Mouse (Mus musculus): Measurements from ENCODE around the gene Clca4b. TPM values are rescaled to one million over a fixed set of nuclear protein-coding genes. Genes with fewer than 3 reads are reported as not detected.
"Not testable (repeated sequence)": the region's sequence is repeated elsewhere in the genome, so short reads cannot be mapped to it uniquely, and the experiment has no call there.

Clca4b gene
- polyA plus RNA-seq, 1 experiment: not detected

DNA sequence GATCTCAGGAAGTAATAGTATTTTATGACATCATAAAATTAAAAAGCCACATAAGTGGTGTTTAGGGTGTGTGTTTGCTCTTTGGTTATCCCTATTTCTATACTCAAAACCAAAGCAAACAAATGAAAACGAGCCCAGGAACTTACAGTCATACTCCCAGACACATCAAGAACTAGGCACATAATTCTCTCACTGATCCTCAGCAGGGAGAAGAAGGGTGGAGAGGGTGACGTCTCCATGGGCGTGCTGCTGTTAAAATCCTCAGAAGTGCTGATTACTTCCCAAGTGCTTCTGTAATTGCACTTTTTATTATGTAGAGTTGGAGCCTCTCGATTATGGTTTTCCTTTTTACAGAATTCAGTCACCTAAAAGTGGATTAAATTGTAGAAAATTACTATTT lies 33.7 kb upstream of the Clca4b start:
- Histone ChIP-seq H3K4me1 (ENCODE audit: control insufficient read depth, insufficient read depth, insufficient read length) (no peaks in the 10 kb centered on the region), H3K4me3 (ENCODE audit: extremely low read depth, insufficient read depth, insufficient read length) (no peak overlapping the region), H3K27ac (ENCODE audit: insufficient read depth, low read length) (no peak overlapping the region), H3K27me3 (ENCODE audit: control insufficient read depth, insufficient read depth, low read length) (no peaks in the 10 kb centered on the region), H3K36me3 (ENCODE audit: control insufficient read depth, insufficient read depth, low read length) (no peaks in the 10 kb centered on the region)
- TF ChIP-seq CTCF (IDR thresholded peaks at IDR 0.05; ENCODE audit: extremely low read depth, insufficient read depth, insufficient read length, insufficient replicate concordance) (no peak), POLR2A (IDR thresholded peaks at IDR 0.05; ENCODE audit: low read depth, low read length) (no peak)
- 67% methylated on average over 4 of the region's 4 CpGs for WGBS
- no peak for DNase-seq (ENCODE audit: low read depth in 1 of 2, low spot score in 2 of 2)

- no peaks in the 10 kb centered on the region for H3K36me3 ChIP-seq (ENCODE audit: control insufficient read depth, insufficient read depth, low read length)
- TF ChIP-seq POLR2A (IDR thresholded peaks at IDR 0.05; ENCODE audit: low read depth, low read length) (no peak), CTCF (IDR thresholded peaks at IDR 0.05; ENCODE audit: extremely low read depth, insufficient read depth, insufficient read length, insufficient replicate concordance) (no peak)
- H3K4me1 ChIP-seq (ENCODE audit: control insufficient read depth, insufficient read depth, insufficient read length): no peaks in the 10 kb centered on the region
- 59% methylated on average over 4 of the region's 4 CpGs for WGBS
- H3K4me3 ChIP-seq (ENCODE audit: extremely low read depth, insufficient read depth, insufficient read length): no peak overlapping the region
- no peak for DNase-seq (ENCODE audit: low read depth in 1 of 2, low spot score in 2 of 2)
- H3K27me3 ChIP-seq (ENCODE audit: control insufficient read depth, insufficient read depth, low read length): no peaks in the 10 kb centered on the region
- no peak overlapping the region for H3K27ac ChIP-seq (ENCODE audit: insufficient read depth, low read length)
Observed at GRCm38 (mm10) chr3:144950829-144951228, 18.5 kb upstream of the Clca4b start.

GRCm38 (mm10) chr3:144947376-144947775 lies 15.0 kb upstream of the Clca4b start:
- not testable (repeated sequence) for DNase-seq (ENCODE audit: low read depth in 1 of 2, low spot score in 2 of 2); H3K4me3 ChIP-seq (ENCODE audit: extremely low read depth, insufficient read depth, insufficient read length); H3K36me3 ChIP-seq (ENCODE audit: control insufficient read depth, insufficient read depth, low read length); H3K27ac ChIP-seq (ENCODE audit: insufficient read depth, low read length); H3K27me3 ChIP-seq (ENCODE audit: control insufficient read depth, insufficient read depth, low read length); H3K4me1 ChIP-seq (ENCODE audit: control insufficient read depth, insufficient read depth, insufficient read length)
- WGBS: 77% methylated on average over 5 of the region's 5 CpGs

GRCm38 (mm10) chr3:144933625-144934024 lies 1.3 kb upstream of the Clca4b start:
- not testable (repeated sequence) for H3K4me1 ChIP-seq (ENCODE audit: control insufficient read depth, insufficient read depth, insufficient read length); DNase-seq (ENCODE audit: low read depth in 1 of 2, low spot score in 2 of 2); H3K36me3 ChIP-seq (ENCODE audit: control insufficient read depth, insufficient read depth, low read length); H3K27me3 ChIP-seq (ENCODE audit: control insufficient read depth, insufficient read depth, low read length); H3K27ac ChIP-seq (ENCODE audit: insufficient read depth, low read length); H3K4me3 ChIP-seq (ENCODE audit: extremely low read depth, insufficient read depth, insufficient read length)

GRCm38 (mm10) chr3:144933011-144933491 lies 722 bp upstream of the Clca4b start:
- WGBS: 88% methylated on average over 1 of the region's 1 CpGs
- no peak for DNase-seq (ENCODE audit: low read depth in 1 of 2, low spot score in 2 of 2)
- H3K27ac ChIP-seq (ENCODE audit: insufficient read depth, low read length): no peak overlapping the region
- H3K4me3 ChIP-seq (ENCODE audit: extremely low read depth, insufficient read depth, insufficient read length): no peak overlapping the region
- H3K27me3 ChIP-seq (ENCODE audit: control insufficient read depth, insufficient read depth, low read length): no peaks in the 10 kb centered on the region
- H3K36me3 ChIP-seq (ENCODE audit: control insufficient read depth, insufficient read depth, low read length): no peaks in the 10 kb centered on the region
- H3K4me1 ChIP-seq (ENCODE audit: control insufficient read depth, insufficient read depth, insufficient read length): no peaks in the 10 kb centered on the region
- TF ChIP-seq CTCF (IDR thresholded peaks at IDR 0.05; ENCODE audit: extremely low read depth, insufficient read depth, insufficient read length, insufficient replicate concordance) (no peak), POLR2A (IDR thresholded peaks at IDR 0.05; ENCODE audit: low read depth, low read length) (no peak)

DNA sequence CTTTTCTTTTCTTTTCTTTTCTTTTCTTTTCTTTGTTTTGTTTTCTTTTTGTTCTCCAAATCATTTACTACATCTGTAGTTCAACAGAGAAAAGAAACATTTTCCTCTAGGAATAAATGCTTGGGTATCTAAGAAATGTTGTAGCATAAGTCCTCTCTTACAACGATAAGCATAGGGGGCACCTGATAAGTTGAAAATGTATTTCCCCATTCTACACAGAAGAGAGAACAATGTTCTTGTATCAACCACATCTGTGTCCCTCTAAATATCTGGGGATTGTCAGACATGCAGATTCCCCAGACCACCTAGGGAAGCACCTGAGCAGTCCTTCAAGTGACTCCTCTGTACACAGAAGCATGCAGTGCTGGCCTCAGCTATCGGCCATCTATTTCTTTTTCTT lies 18.3 kb downstream of the Clca4b start:
- Histone ChIP-seq H3K27me3 (ENCODE audit: control insufficient read depth, insufficient read depth, low read length) (no peaks in the 10 kb centered on the region), H3K36me3 (ENCODE audit: control insufficient read depth, insufficient read depth, low read length) (no peaks in the 10 kb centered on the region), H3K27ac (ENCODE audit: insufficient read depth, low read length) (no peak overlapping the region), H3K4me3 (ENCODE audit: extremely low read depth, insufficient read depth, insufficient read length) (no peak overlapping the region), H3K4me1 (ENCODE audit: control insufficient read depth, insufficient read depth, insufficient read length) (no peaks in the 10 kb centered on the region)
- TF ChIP-seq POLR2A (IDR thresholded peaks at IDR 0.05; ENCODE audit: low read depth, low read length): no peak
- TF ChIP-seq CTCF (IDR thresholded peaks at IDR 0.05; ENCODE audit: extremely low read depth, insufficient read depth, insufficient read length, insufficient replicate concordance): no peak
- 91% methylated on average over 2 of the region's 2 CpGs for WGBS
- no peak for DNase-seq (ENCODE audit: low read depth in 1 of 2, low spot score in 2 of 2)

DNA sequence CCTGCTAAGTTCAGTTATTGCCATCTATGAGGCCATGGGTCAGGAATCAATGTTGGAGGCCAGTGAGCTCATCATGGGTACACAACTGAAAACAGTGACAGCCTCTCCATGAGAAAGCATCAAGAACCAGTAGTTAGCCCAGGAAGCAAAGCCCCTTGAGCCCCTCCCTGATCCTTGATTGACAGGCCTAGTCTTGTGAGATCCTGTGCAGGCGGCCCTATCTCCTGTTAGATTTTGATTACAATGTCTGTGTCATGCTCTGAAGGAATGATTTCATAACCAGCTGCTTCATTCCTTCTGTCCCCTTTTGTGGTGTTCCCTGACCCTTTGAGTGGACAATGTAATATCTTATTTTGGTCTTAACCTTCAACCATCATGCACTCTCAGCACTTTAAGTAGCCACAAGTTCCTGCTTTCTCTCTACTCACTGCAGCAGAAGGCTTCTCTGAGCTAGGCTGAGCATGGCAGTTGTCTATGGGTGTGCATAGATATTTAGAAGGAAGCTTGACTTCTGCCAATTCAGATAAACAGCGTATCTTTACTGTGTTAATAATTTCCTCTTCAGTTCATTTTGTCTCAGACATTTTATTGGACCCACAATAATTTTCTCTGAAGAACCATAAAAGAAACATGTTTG lies 35.2 kb downstream of the Clca4b start:
- WGBS: 86% methylated on average over 2 of the region's 2 CpGs
- TF ChIP-seq POLR2A (IDR thresholded peaks at IDR 0.05; ENCODE audit: low read depth, low read length): no peak
- TF ChIP-seq CTCF (IDR thresholded peaks at IDR 0.05; ENCODE audit: extremely low read depth, insufficient read depth, insufficient read length, insufficient replicate concordance): no peak

More for the DNA sequence above, 35.2 kb downstream of the Clca4b start:
- DNase-seq (ENCODE audit: low read depth in 1 of 2, low spot score in 2 of 2): no peak
- Histone ChIP-seq H3K4me3 (ENCODE audit: extremely low read depth, insufficient read depth, insufficient read length) (no peak overlapping the region), H3K27ac (ENCODE audit: insufficient read depth, low read length) (no peak overlapping the region), H3K36me3 (ENCODE audit: control insufficient read depth, insufficient read depth, low read length) (no peaks in the 10 kb centered on the region), H3K4me1 (ENCODE audit: control insufficient read depth, insufficient read depth, insufficient read length) (no peaks in the 10 kb centered on the region), H3K27me3 (ENCODE audit: control insufficient read depth, insufficient read depth, low read length) (no peaks in the 10 kb centered on the region)
